Mouse (Mus musculus): Measurements from ENCODE around the gene Pelp1.

DNA sequence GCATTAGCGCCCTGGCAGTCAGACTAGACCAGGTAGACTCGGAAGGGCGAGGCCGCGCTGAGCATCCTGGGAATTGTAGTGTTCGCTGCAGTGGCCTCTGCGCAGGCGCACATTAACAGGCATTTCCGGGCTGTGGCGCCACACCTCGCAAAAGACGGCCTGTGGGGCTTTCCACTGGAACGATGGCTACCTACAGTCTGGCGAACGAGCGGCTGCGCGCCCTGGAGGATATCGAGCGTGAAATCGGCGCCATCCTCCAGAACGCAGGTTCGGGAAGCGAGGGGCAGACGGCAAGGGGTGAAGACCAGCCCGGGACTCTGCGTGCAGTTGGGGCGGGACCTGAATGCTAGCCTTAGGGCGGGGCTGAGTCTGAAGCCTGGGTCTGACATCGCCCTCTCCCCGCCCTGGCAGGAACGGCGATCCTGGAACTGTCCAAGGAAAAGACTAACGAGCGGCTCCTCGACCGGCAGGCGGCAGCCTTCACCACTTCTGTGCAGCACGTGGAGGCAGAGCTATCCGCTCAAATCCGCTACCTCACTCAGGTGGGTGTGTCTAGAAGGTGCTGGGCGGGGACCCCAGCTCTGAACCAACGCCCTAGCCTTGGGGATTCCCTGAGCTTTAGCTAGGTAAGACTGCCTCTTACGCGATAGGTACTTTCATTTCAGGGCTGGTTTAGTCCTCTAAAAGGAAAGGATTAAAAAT, 42.1 kb upstream of the Pelp1 start, which contains the start of gene Med11:
- TF ChIP-seq POLR2A (IDR thresholded peaks at IDR 0.05; ENCODE audit: low read depth, low read length) (peak; percentile 74), CTCF (IDR thresholded peaks at IDR 0.05; ENCODE audit: extremely low read depth, insufficient read depth, insufficient read length, insufficient replicate concordance) (peak; percentile 65; the same call in 1 of the 2 replicates)

Measured in spleen, adult 2 months (tissue).